Mouse (Mus musculus) adrenal gland (tissue): ENCODE measurements around the gene Cd46.

Experiments
- intact Hi-C: fragments of 180-260 bp; cut with DNase I; formaldehyde crosslinking; loops from one replicate; pipeline ENCODE4 v1.15.1; 2025
- long read RNA-seq, 2 experiments: library from polyadenylated mRNA; unstranded; transcript quantifications; one replicate each; pipeline ENCODE4 v2.0.0; 2020; ENCODE audit warnings: borderline replicate concordance in 1 of 2; ENCODE audit not compliant: insufficient replicate concordance in 1 of 2

Gene Cd46
- long read RNA-seq, experiment 1, full-length matches to known transcripts, result 1 of 7 reads
- long read RNA-seq, experiment 1, partial matches to known transcripts, result 0 of 7 reads
- long read RNA-seq, experiment 1, other reads (novel, unspliced or antisense), result 6 of 7 reads
- long read RNA-seq, experiment 2, result 0 reads

GRCm38 (mm10) chr1:195092220-195092720, at the start of gene Cd46:
Cd46 (minus strand) TSS chr1:195092249.
- intact Hi-C loops, result no loop called here

- intact Hi-C loops, result loop anchor here (10.0 kb wide), 1 partner anchor 157 kb away; no protein-coding TSS in a partner anchor
Measured at GRCm38 (mm10) chr1:195132070-195132469, 40.0 kb upstream of the Cd46 start.

GRCm38 (mm10) chr1:195131675-195132015, 39.6 kb upstream of the Cd46 start:
- intact Hi-C loops, result loop anchor here (10.0 kb wide), 1 partner anchor 157 kb away; no protein-coding TSS in a partner anchor

- intact Hi-C loops, result loop anchor here (10.0 kb wide), 1 partner anchor 156 kb away; no protein-coding TSS in a partner anchor
Measured at GRCm38 (mm10) chr1:195130953-195131674, 39.1 kb upstream of the Cd46 start, which contains the start of gene Cr1l. Cr1l (minus strand) TSS chr1:195131586.

GRCm38 (mm10) chr1:195130479-195130878, 38.4 kb upstream of the Cd46 start:
- intact Hi-C loops, result loop anchor here (10.0 kb wide), 1 partner anchor 156 kb away; no protein-coding TSS in a partner anchor

GRCm38 (mm10) chr1:195129867-195130266, 37.8 kb upstream of the Cd46 start:
- intact Hi-C loops, result loop anchor here (10.0 kb wide), 1 partner anchor 155 kb away; no protein-coding TSS in a partner anchor

GRCm38 (mm10) chr1:195114414-195114813, 22.4 kb upstream of the Cd46 start:
- intact Hi-C loops, result no loop called here

GRCm38 (mm10) chr1:195113621-195114020, 21.6 kb upstream of the Cd46 start:
- intact Hi-C loops, result no loop called here

GRCm38 (mm10) chr1:195100693-195101092, 8.6 kb upstream of the Cd46 start:
- intact Hi-C loops, result no loop called here

GRCm38 (mm10) chr1:195098004-195098403, 6.0 kb upstream of the Cd46 start:
- intact Hi-C loops, result no loop called here

- intact Hi-C loops, result no loop called here
Measured at GRCm38 (mm10) chr1:195091699-195092219, 290 bp downstream of the Cd46 start.

GRCm38 (mm10) chr1:195082142-195082541, 9.9 kb downstream of the Cd46 start:
- intact Hi-C loops, result no loop called here

GRCm38 (mm10) chr1:195040437-195040836, 51.6 kb downstream of the Cd46 start:
- intact Hi-C loops, result no loop called here

GRCm38 (mm10) chr1:195038386-195038785, 53.7 kb downstream of the Cd46 start:
- intact Hi-C loops, result no loop called here

- intact Hi-C loops, result no loop called here
Measured at GRCm38 (mm10) chr1:195037985-195038384, 54.1 kb downstream of the Cd46 start.

GRCm38 (mm10) chr1:195037483-195037882, 54.6 kb downstream of the Cd46 start:
- intact Hi-C loops, result no loop called here

GRCm38 (mm10) chr1:195033941-195034340, 58.1 kb downstream of the Cd46 start:
- intact Hi-C loops, result no loop called here

- intact Hi-C loops, result no loop called here
Measured at GRCm38 (mm10) chr1:195032738-195033137, 59.3 kb downstream of the Cd46 start.

- intact Hi-C loops, result no loop called here
Measured at GRCm38 (mm10) chr1:195031786-195032185, 60.3 kb downstream of the Cd46 start.

- intact Hi-C loops, result no loop called here
Measured at GRCm38 (mm10) chr1:195027507-195027906, 64.5 kb downstream of the Cd46 start.

GRCm38 (mm10) chr1:195023848-195024247, 68.2 kb downstream of the Cd46 start:
- intact Hi-C loops, result no loop called here

GRCm38 (mm10) chr1:195021831-195022230, 70.2 kb downstream of the Cd46 start:
- intact Hi-C loops, result no loop called here
